Mouse (Mus musculus) testis, postnatal 14 days (tissue): Measurements from ENCODE around the gene Slc9a8.

ENCODE experiments used
- DNase-seq: peaks from one replicate; pipeline ENCODE4 v3.0.0; 2021; ENCODE audit warnings: low spot score

Slc9a8 gene

GRCm38 (mm10) chr2:167415970-167416563, 5.4 kb upstream of the Slc9a8 start:
- DNase-seq, result no peak

- no peak for DNase-seq
These were observed 4.5 kb upstream of the Slc9a8 start for GRCm38 (mm10) chr2:167417048-167417447.

GRCm38 (mm10) chr2:167417694-167418093, 3.8 kb upstream of the Slc9a8 start:
- no peak for DNase-seq

- peak; percentile 78 for DNase-seq
These were observed 2.3 kb upstream of the Slc9a8 start for GRCm38 (mm10) chr2:167419204-167419603.

- no peak for DNase-seq
These were observed 686 bp upstream of the Slc9a8 start for GRCm38 (mm10) chr2:167420811-167421241.

- no peak for DNase-seq
These were observed 598 bp downstream of the Slc9a8 start for GRCm38 (mm10) chr2:167422150-167422470.

- no peak for DNase-seq
These were observed 1.6 kb downstream of the Slc9a8 start for GRCm38 (mm10) chr2:167423031-167423611.

GRCm38 (mm10) chr2:167424040-167424439, 2.5 kb downstream of the Slc9a8 start:
- no peak for DNase-seq

GRCm38 (mm10) chr2:167424516-167424915, 3.0 kb downstream of the Slc9a8 start:
- no peak for DNase-seq

- DNase-seq, result no peak
These were observed 3.9 kb downstream of the Slc9a8 start for GRCm38 (mm10) chr2:167425407-167425806.

- no peak for DNase-seq
These were observed 8.1 kb downstream of the Slc9a8 start for GRCm38 (mm10) chr2:167429596-167429995.

- DNase-seq, result no peak
These were observed 9.4 kb downstream of the Slc9a8 start for GRCm38 (mm10) chr2:167430737-167431417.

- no peak for DNase-seq
These were observed 9.9 kb downstream of the Slc9a8 start for GRCm38 (mm10) chr2:167431418-167431776.

- no peak for DNase-seq
These were observed 13.1 kb downstream of the Slc9a8 start for GRCm38 (mm10) chr2:167434570-167434969.

GRCm38 (mm10) chr2:167435631-167436030, 14.1 kb downstream of the Slc9a8 start:
- DNase-seq, result no peak

- DNase-seq, result no peak
These were observed 14.9 kb downstream of the Slc9a8 start for GRCm38 (mm10) chr2:167436371-167436770.

GRCm38 (mm10) chr2:167439422-167439821, 17.9 kb downstream of the Slc9a8 start:
- DNase-seq, result no peak

GRCm38 (mm10) chr2:167443411-167444193, 22.1 kb downstream of the Slc9a8 start:
- DNase-seq, result no peak

- DNase-seq, result no peak
These were observed 24.6 kb downstream of the Slc9a8 start for GRCm38 (mm10) chr2:167445911-167446780.

GRCm38 (mm10) chr2:167447207-167447606, 25.7 kb downstream of the Slc9a8 start:
- no peak for DNase-seq

- no peak for DNase-seq
These were observed 26.1 kb downstream of the Slc9a8 start for GRCm38 (mm10) chr2:167447629-167448028.
